Mouse (Mus musculus): Measurements from ENCODE around the gene Stxbp2. TPM values are rescaled to one million over a fixed set of nuclear protein-coding genes. Genes with fewer than 3 reads are reported as not detected.

Gene Stxbp2
- polyA plus RNA-seq, 2 experiments = 37.7 to 55.5 TPM

DNA sequence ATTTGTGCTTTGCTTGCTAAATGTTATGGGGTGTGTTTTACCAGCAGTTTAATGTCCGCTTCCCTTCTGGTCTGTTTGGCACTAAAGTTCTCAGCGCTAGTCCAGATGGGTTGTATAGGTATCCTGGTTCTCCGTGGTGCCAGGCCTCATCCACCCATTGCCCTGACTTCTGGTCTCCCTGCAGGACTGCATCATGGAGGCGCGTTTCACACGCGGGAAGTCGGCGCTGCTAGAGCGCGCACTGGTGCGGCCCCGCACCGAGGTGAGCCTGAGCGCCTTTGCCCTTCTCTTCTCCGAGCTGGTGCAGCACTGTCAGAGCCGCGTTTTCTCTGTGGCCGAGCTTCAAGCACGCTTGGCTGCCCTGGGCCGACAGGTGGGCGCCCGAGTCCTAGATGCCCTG, 48.1 kb downstream of the Stxbp2 start:
- Histone ChIP-seq H3K4me2 (ENCODE audit: low read depth) (no peak overlapping the region), H3K27ac (no peak overlapping the region), H3K36me3 (replicated peaks; ENCODE audit: control insufficient read depth, insufficient read depth, low read depth) (peaks cover 11% of the 10 kb centered on the region), H3K27me3 (ENCODE audit: control insufficient read depth, insufficient read depth, low read length) (no peaks in the 10 kb centered on the region), H3K9ac (replicated peaks) (no peak overlapping the region), H3K4me1 (replicated peaks; ENCODE audit: control insufficient read depth in 2 of 2, insufficient read depth in 2 of 2, low read length in 1 of 2) (peaks cover 3 to 12% of the 10 kb centered on the region in 2 experiments), H3K9me3 (ENCODE audit: control insufficient read depth, low read length) (no peaks in the 10 kb centered on the region), H3K4me3 (ENCODE audit: insufficient read depth in 1 of 2, low read depth in 2 of 2, low read length in 2 of 2) (no peak overlapping the region)
- 94% methylated on average over 23 of the region's 23 CpGs for WGBS (ENCODE audit: insufficient replicate concordance)
- TF ChIP-seq CTCF (IDR thresholded peaks at IDR 0.05; ENCODE audit: low read depth) (no peak), EP300 (IDR thresholded peaks at IDR 0.05; ENCODE audit: low read depth) (no peak)
- DNase-seq (ENCODE audit: low read depth in 3 of 3, low spot score in 3 of 3) = no peak
- no peak for ATAC-seq (ENCODE audit: insufficient read depth)

DNA sequence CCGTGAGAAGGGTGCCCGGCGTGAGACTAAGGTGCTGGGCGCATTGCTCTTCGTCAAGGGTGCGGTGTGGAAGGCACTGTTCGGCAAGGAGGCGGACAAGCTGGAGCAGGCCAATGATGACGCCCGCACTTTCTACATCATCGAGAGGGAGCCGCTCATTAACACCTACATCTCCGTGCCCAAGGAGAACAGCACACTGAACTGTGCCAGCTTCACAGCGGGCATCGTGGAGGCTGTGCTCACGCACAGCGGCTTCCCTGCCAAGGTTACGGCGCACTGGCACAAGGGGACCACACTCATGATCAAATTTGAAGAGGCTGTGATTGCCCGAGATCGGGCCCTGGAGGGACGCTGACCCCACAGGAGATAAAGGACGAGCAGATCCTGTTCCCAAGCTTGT, 48.5 kb downstream of the Stxbp2 start:
- Histone ChIP-seq H3K27me3 (ENCODE audit: control insufficient read depth, insufficient read depth, low read length) (no peaks in the 10 kb centered on the region), H3K36me3 (replicated peaks; ENCODE audit: control insufficient read depth, insufficient read depth, low read depth) (peaks cover 11% of the 10 kb centered on the region), H3K4me3 (ENCODE audit: insufficient read depth in 1 of 2, low read depth in 2 of 2, low read length in 2 of 2) (no peak overlapping the region), H3K4me2 (ENCODE audit: low read depth) (no peak overlapping the region), H3K4me1 (replicated peaks; ENCODE audit: control insufficient read depth in 2 of 2, insufficient read depth in 2 of 2, low read length in 1 of 2) (peaks cover 3 to 12% of the 10 kb centered on the region in 2 experiments), H3K9me3 (ENCODE audit: control insufficient read depth, low read length) (no peaks in the 10 kb centered on the region), H3K27ac (no peak overlapping the region), H3K9ac (replicated peaks) (no peak overlapping the region)
- DNase-seq (ENCODE audit: low read depth in 3 of 3, low spot score in 3 of 3) (no peak), ATAC-seq (ENCODE audit: insufficient read depth) (no peak)
- 91% methylated on average over 23 of the region's 23 CpGs for whole genome bisulfite sequencing (ENCODE audit: insufficient replicate concordance)
- TF ChIP-seq EP300 (IDR thresholded peaks at IDR 0.05; ENCODE audit: low read depth) = no peak
- TF ChIP-seq CTCF (IDR thresholded peaks at IDR 0.05; ENCODE audit: low read depth) = no peak

DNA sequence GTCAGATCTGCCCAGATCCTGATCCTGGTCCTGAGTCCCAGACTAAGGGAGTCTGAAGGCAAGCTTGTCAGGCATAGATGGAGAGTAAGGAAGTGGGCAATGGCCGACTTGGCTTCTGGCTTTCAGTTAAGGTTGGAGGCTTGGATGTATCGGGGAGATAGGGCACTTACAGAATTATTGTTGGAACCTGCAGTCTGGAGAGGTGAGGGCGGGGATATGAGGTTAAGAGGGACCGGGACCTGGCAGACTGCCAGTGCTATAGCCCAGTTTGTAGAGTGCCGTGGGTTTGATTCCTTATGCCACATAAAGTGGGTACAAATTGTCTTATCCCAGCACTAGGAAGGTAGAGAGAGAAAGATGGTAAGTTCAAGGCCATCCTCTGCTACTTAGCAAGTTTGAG, 48.9 kb downstream of the Stxbp2 start:
- Histone ChIP-seq H3K4me2 (ENCODE audit: low read depth) (no peak overlapping the region), H3K9ac (replicated peaks) (no peak overlapping the region), H3K4me1 (replicated peaks; ENCODE audit: control insufficient read depth in 2 of 2, insufficient read depth in 2 of 2, low read length in 1 of 2) (peaks cover 3 to 12% of the 10 kb centered on the region in 2 experiments), H3K36me3 (replicated peaks; ENCODE audit: control insufficient read depth, insufficient read depth, low read depth) (peaks cover 11% of the 10 kb centered on the region), H3K27ac (no peak overlapping the region), H3K27me3 (ENCODE audit: control insufficient read depth, insufficient read depth, low read length) (no peaks in the 10 kb centered on the region), H3K9me3 (ENCODE audit: control insufficient read depth, low read length) (no peaks in the 10 kb centered on the region), H3K4me3 (ENCODE audit: insufficient read depth in 1 of 2, low read depth in 2 of 2, low read length in 2 of 2) (no peak overlapping the region)
- DNase-seq (ENCODE audit: low read depth in 3 of 3, low spot score in 3 of 3) (no peak), ATAC-seq (ENCODE audit: insufficient read depth) (no peak)
- 71% methylated on average over 5 of the region's 5 CpGs for WGBS (ENCODE audit: insufficient replicate concordance)
- TF ChIP-seq CTCF (IDR thresholded peaks at IDR 0.05; ENCODE audit: low read depth) = no peak
- no peak for TF ChIP-seq EP300 (IDR thresholded peaks at IDR 0.05; ENCODE audit: low read depth)

DNA sequence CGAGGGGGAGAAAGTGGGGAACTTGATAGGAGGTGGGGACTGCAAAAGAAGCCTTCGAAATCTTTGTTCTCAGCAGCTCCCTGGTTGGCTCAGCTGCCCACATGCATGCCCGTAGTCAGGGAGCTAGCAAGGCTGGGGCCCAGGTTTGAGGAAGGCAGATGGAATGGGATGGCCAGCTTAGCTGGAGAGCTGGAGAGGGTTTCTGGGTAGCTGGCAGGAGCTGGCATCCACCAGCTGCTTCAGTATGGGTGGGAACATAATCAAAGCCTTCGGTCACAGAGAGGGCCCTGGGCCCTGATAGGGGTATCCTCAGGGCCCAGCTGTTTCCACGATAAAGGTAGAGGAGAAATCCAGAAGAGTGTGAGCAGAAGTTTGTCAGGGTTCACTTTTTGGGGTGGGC, 51.7 kb downstream of the Stxbp2 start:
- no peaks in the 10 kb centered on the region for H3K9me3 ChIP-seq (ENCODE audit: control insufficient read depth, low read length)
- DNase-seq (ENCODE audit: low read depth in 3 of 3, low spot score in 3 of 3) (no peak), ATAC-seq (ENCODE audit: insufficient read depth) (no peak)
- H3K4me2 ChIP-seq (ENCODE audit: low read depth) = no peak overlapping the region
- H3K9ac ChIP-seq (replicated peaks) = no peak overlapping the region
- no peaks in the 10 kb centered on the region for H3K27me3 ChIP-seq (ENCODE audit: control insufficient read depth, insufficient read depth, low read length)
- no peak overlapping the region for H3K4me3 ChIP-seq (ENCODE audit: insufficient read depth in 1 of 2, low read depth in 2 of 2, low read length in 2 of 2)
- H3K4me1 ChIP-seq (replicated peaks; ENCODE audit: control insufficient read depth in 2 of 2, insufficient read depth in 2 of 2, low read length in 1 of 2) = 0 out of 4 replicates have a peak, but pooled peaks cover 0 to 4% of the 10 kb centered on the region in 2 experiments
- TF ChIP-seq EP300 (IDR thresholded peaks at IDR 0.05; ENCODE audit: low read depth) = no peak
- TF ChIP-seq CTCF (IDR thresholded peaks at IDR 0.05; ENCODE audit: low read depth) = no peak
- peaks cover 11% of the 10 kb centered on the region for H3K36me3 ChIP-seq (replicated peaks; ENCODE audit: control insufficient read depth, insufficient read depth, low read depth)
- no peak overlapping the region for H3K27ac ChIP-seq
- WGBS (ENCODE audit: insufficient replicate concordance) = 64% methylated on average over 5 of the region's 5 CpGs

DNA sequence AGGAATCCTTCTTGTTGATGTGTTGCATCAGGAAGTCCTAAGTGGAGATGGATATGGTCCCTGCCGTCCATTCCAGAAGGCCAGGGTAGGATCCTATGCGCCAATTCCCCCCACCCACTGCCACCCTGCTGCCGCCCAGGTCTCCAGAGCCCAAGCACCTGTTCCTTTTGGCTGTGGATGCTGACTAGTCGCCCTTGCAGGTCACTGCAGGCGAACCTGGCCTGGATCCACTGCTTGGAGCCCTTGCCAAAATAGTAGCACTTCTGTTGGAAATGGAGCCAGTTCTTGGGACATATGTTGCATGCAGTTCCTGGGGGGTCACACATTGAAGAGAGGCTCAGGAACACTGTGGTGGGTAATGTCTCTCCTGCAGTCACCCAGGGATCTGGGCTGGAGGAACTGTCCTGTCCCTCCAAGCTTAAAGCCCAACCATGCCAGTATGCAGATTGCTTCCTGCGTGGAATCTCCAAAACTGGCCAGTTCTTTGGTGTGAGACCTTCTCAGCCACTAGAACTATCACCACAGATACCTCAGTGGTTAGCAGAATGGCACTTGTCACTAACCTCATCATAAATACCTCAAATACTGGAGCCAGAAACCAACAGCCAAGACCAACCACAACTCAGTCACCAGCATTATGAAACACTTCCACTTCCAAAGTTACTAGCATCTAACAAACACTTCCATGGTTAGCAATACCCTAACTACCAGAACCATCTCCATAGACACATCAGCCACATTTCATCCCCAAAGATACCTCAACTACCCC, 52.8 kb downstream of the Stxbp2 start:
- Histone ChIP-seq H3K9ac (replicated peaks) (no peak overlapping the region), H3K4me2 (ENCODE audit: low read depth) (no peak overlapping the region), H3K4me3 (ENCODE audit: insufficient read depth in 1 of 2, low read depth in 2 of 2, low read length in 2 of 2) (no peak overlapping the region), H3K27ac (no peak overlapping the region), H3K36me3 (replicated peaks; ENCODE audit: control insufficient read depth, insufficient read depth, low read depth) (peaks cover 11% of the 10 kb centered on the region), H3K27me3 (ENCODE audit: control insufficient read depth, insufficient read depth, low read length) (no peaks in the 10 kb centered on the region), H3K9me3 (ENCODE audit: control insufficient read depth, low read length) (no peaks in the 10 kb centered on the region), H3K4me1 (replicated peaks; ENCODE audit: control insufficient read depth in 2 of 2, insufficient read depth in 2 of 2, low read length in 1 of 2) (no peaks in the 10 kb centered on the region)
- ATAC-seq (ENCODE audit: insufficient read depth) = no peak
- no peak for DNase-seq (ENCODE audit: low read depth in 3 of 3, low spot score in 3 of 3)
- TF ChIP-seq EP300 (IDR thresholded peaks at IDR 0.05; ENCODE audit: low read depth) (no peak), CTCF (IDR thresholded peaks at IDR 0.05; ENCODE audit: low read depth) (no peak)
- 52% methylated on average over 6 of the region's 6 CpGs for WGBS (ENCODE audit: insufficient replicate concordance)

All from liver, embryonic 14.5 days (tissue).